Mouse (Mus musculus) heart, postnatal 0 days (tissue): ENCODE data around the gene Olfr412. TPM values are rescaled to one million over a fixed set of nuclear protein-coding genes. Genes with fewer than 3 reads are reported as not detected.

Experiments
- ATAC-seq: fragments of 200-750 bp; cut with Nextera tagmentation; 2 replicates; pipeline ENCODE4 v1.8.0; 2017; ENCODE audit warnings: low read depth, moderate number of reproducible peaks, moderate library complexity; ENCODE audit not compliant: insufficient read depth
- DNase-seq: peaks from one replicate; pipeline ENCODE4 v3.0.0-alpha.2; 2016; ENCODE audit warnings: low spot score
- H3K27ac ChIP-seq: fragments of 300-500 bp; sonication (generic); 2 replicates; pipeline ENCODE4 v1.5.1; 2014; ENCODE audit warnings: low read depth, mild to moderate bottlenecking
- H3K27me3 ChIP-seq: fragments of 300-500 bp; sonication (generic); 2 replicates; pipeline ENCODE4 v1.6.1; 2014; ENCODE audit warnings: low read length, mixed read lengths; ENCODE audit not compliant: control insufficient read depth, insufficient read depth
- H3K36me3 ChIP-seq: fragments of 300-500 bp; sonication (generic); replicated peaks from 2 replicates; pipeline ENCODE4 v1.6.1; 2014; ENCODE audit warnings: low read length, mixed read lengths; ENCODE audit not compliant: control insufficient read depth, insufficient read depth
- H3K4me1 ChIP-seq: fragments of 300-500 bp; sonication (generic); 2 replicates; pipeline ENCODE4 v1.6.1; 2014; ENCODE audit warnings: antibody characterized with exemption; ENCODE audit not compliant: control insufficient read depth, insufficient read depth
- H3K4me2 ChIP-seq: fragments of 300-500 bp; sonication (generic); 2 replicates; pipeline ENCODE4 v1.6.1; 2014; ENCODE audit warnings: low read depth, mild to moderate bottlenecking, low read length, moderate library complexity
- H3K4me3 ChIP-seq: fragments of 300-500 bp; sonication (generic); 2 replicates; pipeline ENCODE4 v1.5.1; 2014; ENCODE audit warnings: low read depth, low read length
- H3K9ac ChIP-seq: fragments of 300-500 bp; sonication (generic); replicated peaks from 2 replicates; pipeline ENCODE4 v1.6.1; 2014; ENCODE audit warnings: low read depth, low read length, mixed read lengths
- H3K9me3 ChIP-seq: fragments of 300-500 bp; sonication (generic); replicated peaks from 2 replicates; pipeline ENCODE4 v1.6.1; 2016; ENCODE audit warnings: low read length; ENCODE audit not compliant: control insufficient read depth
- CTCF ChIP-seq: IDR thresholded peaks from 2 replicates; pipeline ENCODE4 v1.5.1; 2016; ENCODE audit warnings: antibody characterized with exemption, control low read depth, low read depth
- EP300 ChIP-seq: IDR thresholded peaks from 2 replicates; pipeline ENCODE4 v1.6.1; 2016; ENCODE audit warnings: antibody characterized with exemption, low read depth
- WGBS: fragments of 180-500 bp; shearing (Covaris S2); extraction: QIAGEN DNeasy Blood & Tissue Kit; methylation state at CpG from one replicate; pipeline ENCODE4 v1.1.7; 2014; 5-methylcytosine and 5-hydroxymethylcytosine counted together
- polyA plus RNA-seq: library from polyadenylated mRNA; unstranded; fragments of >200 nt; fragmentation: Nextera tagmentation; extraction: Ambion mirVana; gene quantifications from 2 replicates; pipeline ENCODE4 v1.2.1, GENCODE M21; 2015
- total RNA-seq: library from RNA; depleted of rRNA; stranded (reverse); fragments of >200 nt; gene quantifications from 2 replicates; pipeline ENCODE4 v1.2.3, GENCODE M21; 2014; ENCODE audit warnings: low replicate concordance; rRNA removed

Olfr412 gene
- total and polyA plus RNA-seq, 2 experiments from 2014 or later = not detected

DNA sequence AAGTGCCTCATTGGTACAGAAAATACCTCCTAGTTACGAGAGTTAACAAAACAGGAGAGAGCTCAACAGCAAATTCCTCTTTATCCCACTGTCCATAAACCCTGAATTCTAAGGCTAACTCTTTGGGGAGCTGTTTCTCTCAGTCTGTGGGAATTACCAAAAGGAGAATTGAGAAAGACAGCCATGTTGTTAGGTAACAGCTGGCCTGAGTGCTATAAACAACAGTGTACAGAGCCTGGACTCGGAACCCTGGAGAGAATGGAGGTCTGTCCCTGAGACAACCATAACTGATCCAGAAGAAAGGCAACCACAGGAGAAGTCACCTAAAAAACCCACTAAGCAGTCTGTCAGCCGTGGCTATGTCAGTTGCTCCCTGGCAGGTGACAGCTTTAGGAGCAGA, 50.6 kb downstream of the Olfr412 start:
- Histone ChIP-seq H3K4me3 (no peak overlapping the region), H3K36me3 (no peaks in the 10 kb centered on the region; the same call in 1 of the 2 replicates), H3K27me3 (no peaks in the 10 kb centered on the region), H3K4me2 (no peak overlapping the region), H3K9me3 (no peaks in the 10 kb centered on the region), H3K4me1 (peaks cover 34% of the 10 kb centered on the region), H3K27ac (no peak overlapping the region), H3K9ac (no peak overlapping the region)
- ATAC-seq = no peak
- DNase-seq = no peak
- 82% methylated on average over 3 of the region's 3 CpGs for WGBS
- no peak for TF ChIP-seq CTCF
- TF ChIP-seq EP300 = no peak

DNA sequence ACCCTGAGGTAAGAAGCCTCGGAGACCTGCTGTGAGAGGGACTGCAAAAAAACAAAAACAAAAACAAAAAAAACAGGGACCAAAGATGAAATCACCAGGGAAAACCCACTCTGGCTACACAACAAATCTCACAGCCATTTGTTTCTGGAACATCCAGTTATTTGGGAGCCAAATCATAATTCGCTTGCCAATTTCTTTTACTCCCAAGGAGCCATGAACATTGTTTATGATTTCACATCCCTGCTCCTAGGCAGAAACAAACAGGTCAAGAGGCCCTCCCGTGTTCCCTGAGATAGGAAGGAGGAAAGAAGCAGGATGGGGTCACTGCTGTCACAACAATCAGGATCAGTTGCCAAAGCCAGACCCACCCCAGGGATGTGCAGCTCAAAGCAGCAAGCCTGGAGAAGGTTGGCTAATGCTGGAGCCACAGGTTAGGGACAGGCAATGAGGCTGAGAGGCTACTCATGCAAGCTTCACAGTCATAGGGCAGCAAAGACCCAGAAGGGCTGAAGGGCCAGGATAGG, 51.6 kb downstream of the Olfr412 start:
- Histone ChIP-seq H3K4me2 (no peak overlapping the region), H3K36me3 (no peaks in the 10 kb centered on the region; the same call in 1 of the 2 replicates), H3K9ac (no peak overlapping the region), H3K9me3 (no peaks in the 10 kb centered on the region), H3K4me1 (peaks cover 33% of the 10 kb centered on the region), H3K4me3 (no peak overlapping the region), H3K27me3 (no peaks in the 10 kb centered on the region), H3K27ac (no peak overlapping the region)
- no peak for ATAC-seq
- WGBS = 62% methylated on average over 3 of the region's 3 CpGs
- no peak for TF ChIP-seq CTCF
- TF ChIP-seq EP300 = no peak
- no peak for DNase-seq

DNA sequence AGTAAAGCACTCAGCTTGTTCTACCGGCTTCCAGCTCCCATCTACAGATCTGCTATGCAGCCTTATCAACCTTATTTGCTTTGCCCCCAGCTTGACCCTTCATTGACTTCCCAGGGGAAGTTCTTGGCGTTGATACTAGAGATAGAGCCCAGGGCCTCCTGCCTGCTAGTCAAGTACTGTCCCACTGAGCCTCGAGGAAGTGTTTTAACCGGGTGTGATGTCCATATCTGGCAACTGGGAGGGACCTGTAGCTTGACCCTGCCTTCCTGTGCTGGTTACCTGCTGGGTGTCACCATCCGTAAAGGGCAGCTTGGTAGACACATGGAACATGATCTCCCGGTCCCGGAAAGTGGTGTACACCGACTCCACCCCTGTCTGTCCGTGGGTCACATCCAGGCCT, 52.2 kb downstream of the Olfr412 start:
- TF ChIP-seq CTCF (no peak), EP300 (no peak)
- Histone ChIP-seq H3K9me3 (no peaks in the 10 kb centered on the region), H3K27ac (no peak overlapping the region), H3K36me3 (no peaks in the 10 kb centered on the region; the same call in 1 of the 2 replicates), H3K4me2 (no peak overlapping the region), H3K9ac (no peak overlapping the region), H3K4me1 (peaks cover 28% of the 10 kb centered on the region), H3K27me3 (no peaks in the 10 kb centered on the region), H3K4me3 (no peak overlapping the region)
- WGBS = 49% methylated on average over 9 of the region's 9 CpGs
- DNase-seq (no peak), ATAC-seq (no peak)

DNA sequence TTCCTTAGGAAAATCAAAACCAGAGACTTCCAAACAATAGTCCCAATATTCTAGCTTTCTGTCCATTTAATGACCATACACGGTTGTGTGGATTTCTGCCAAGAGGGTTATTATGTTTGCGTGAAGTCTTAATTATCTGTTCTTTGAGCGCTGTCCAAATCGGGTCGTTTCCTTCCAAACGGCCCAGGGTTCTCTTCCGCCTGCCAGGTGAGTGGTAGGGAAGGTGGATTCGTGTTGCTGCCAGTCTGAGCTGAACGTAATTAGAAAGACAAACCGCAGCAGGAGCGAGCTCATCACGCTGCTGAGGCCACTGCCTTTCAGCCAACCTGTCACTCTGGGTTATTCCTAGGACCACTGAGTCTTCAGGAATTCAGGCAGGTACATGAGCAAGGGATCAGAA, 53.9 kb downstream of the Olfr412 start:
- Histone ChIP-seq H3K36me3 (no peaks in the 10 kb centered on the region; the same call in 1 of the 2 replicates), H3K9me3 (no peaks in the 10 kb centered on the region), H3K27ac (no peak overlapping the region), H3K4me2 (no peak overlapping the region), H3K9ac (no peak overlapping the region), H3K4me1 (peaks cover 12% of the 10 kb centered on the region; the same call in 1 of the 2 replicates), H3K27me3 (no peaks in the 10 kb centered on the region), H3K4me3 (no peak overlapping the region)
- ATAC-seq = no peak
- no peak for DNase-seq
- WGBS = 90% methylated on average over 12 of the region's 12 CpGs
- TF ChIP-seq CTCF (no peak), EP300 (no peak)

Other genes starting within 250 kb of the Olfr412 start
- gene Olfr401, start 248.4 kb upstream of the Olfr412 start, total RNA-seq = not detected in 2 replicates
- gene Olfr401, start 248.4 kb upstream of the Olfr412 start, polyA plus RNA-seq = not detected in 2 replicates
- gene Olfr402, start 208.5 kb upstream of the Olfr412 start, total RNA-seq = not detected in 2 replicates
- not detected in 2 replicates for gene Olfr402, start 208.5 kb upstream of the Olfr412 start, polyA plus RNA-seq
- not detected in 2 replicates for gene Olfr403, start 175.8 kb upstream of the Olfr412 start, total RNA-seq
- gene Olfr403, start 175.8 kb upstream of the Olfr412 start, polyA plus RNA-seq = not detected in 2 replicates
- gene Olfr43, start 150.7 kb upstream of the Olfr412 start, total RNA-seq = not detected in 2 replicates
- gene Olfr43, start 150.7 kb upstream of the Olfr412 start, polyA plus RNA-seq = not detected in 2 replicates
- not detected in 2 replicates for gene Olfr406, start 102.3 kb upstream of the Olfr412 start, total RNA-seq
- not detected in 2 replicates for gene Olfr406, start 102.3 kb upstream of the Olfr412 start, polyA plus RNA-seq
- not detected in 2 replicates for gene Olfr59, start 78.3 kb upstream of the Olfr412 start, total RNA-seq
- not detected in 2 replicates for gene Olfr59, start 78.3 kb upstream of the Olfr412 start, polyA plus RNA-seq
- gene Olfr410, start 24.0 kb upstream of the Olfr412 start, total RNA-seq = not detected in 2 replicates
- not detected in 2 replicates for gene Olfr410, start 24.0 kb upstream of the Olfr412 start, polyA plus RNA-seq
- not detected in 2 replicates for gene Olfr411, start 9.4 kb upstream of the Olfr412 start, total RNA-seq
- gene Olfr411, start 9.4 kb upstream of the Olfr412 start, polyA plus RNA-seq = not detected in 2 replicates
- 16.5 and 34.4 TPM in 2 replicates for gene Rap1gap2, start 248.8 kb downstream of the Olfr412 start, total RNA-seq
- gene Rap1gap2, start 248.8 kb downstream of the Olfr412 start, polyA plus RNA-seq = 3.8 and 5.6 TPM in 2 replicates